Mouse (Mus musculus) heart, embryonic 15.5 days (tissue): ENCODE data around the gene Krtap3-3. TPM values are rescaled to one million over a fixed set of nuclear protein-coding genes. Genes with fewer than 3 reads are reported as not detected.
A peak's percentile ranks its signal among the peaks of the same experiment; 100 is the strongest.
"Not testable (repeated sequence)": the region's sequence is repeated elsewhere in the genome, so short reads cannot be mapped to it uniquely, and the experiment has no call there.

Source experiments
- ATAC-seq: fragments of 200-750 bp; cut with Nextera tagmentation; replicated peaks from 2 replicates; pipeline ENCODE4 v1.8.0; 2017; ENCODE audit warnings: low read depth, moderate TSS enrichment; ENCODE audit not compliant: insufficient number of reproducible peaks, insufficient read depth, low FRiP score
- H3K27ac ChIP-seq: fragments of 300-500 bp; sonication (generic); 2 replicates; pipeline ENCODE4 v1.5.1; 2015; ENCODE audit warnings: mild to moderate bottlenecking, inconsistent platforms
- H3K27me3 ChIP-seq: fragments of 300-500 bp; sonication (generic); 2 replicates; pipeline ENCODE4 v1.6.1; 2015; ENCODE audit warnings: inconsistent platforms
- H3K36me3 ChIP-seq: fragments of 300-500 bp; sonication (generic); 2 replicates; pipeline ENCODE4 v1.6.1; 2015; ENCODE audit warnings: mild to moderate bottlenecking, inconsistent platforms
- H3K4me1 ChIP-seq: fragments of 300-500 bp; sonication (generic); replicated peaks from 2 replicates; pipeline ENCODE4 v1.6.1; 2015; ENCODE audit warnings: inconsistent platforms
- H3K4me2 ChIP-seq: fragments of 300-500 bp; sonication (generic); 2 replicates; pipeline ENCODE4 v1.6.1; 2015; ENCODE audit warnings: inconsistent platforms, mild to moderate bottlenecking, moderate library complexity
- H3K4me3 ChIP-seq: fragments of 300-500 bp; sonication (generic); 2 replicates; pipeline ENCODE4 v1.5.1; 2015; ENCODE audit warnings: mild to moderate bottlenecking, inconsistent platforms
- H3K9ac ChIP-seq: fragments of 300-500 bp; sonication (generic); 2 replicates; pipeline ENCODE4 v1.6.1; 2015; ENCODE audit warnings: mild to moderate bottlenecking, inconsistent platforms
- H3K9me3 ChIP-seq: fragments of 300-500 bp; sonication (generic); replicated peaks from 2 replicates; pipeline ENCODE4 v1.6.1; 2016; ENCODE audit warnings: inconsistent platforms
- WGBS: fragments of 180-500 bp; shearing (Covaris S2); methylation state at CpG from one replicate; pipeline ENCODE4 v1.1.7; 2015; ENCODE audit warnings: mixed read lengths; 5-methylcytosine and 5-hydroxymethylcytosine counted together
- polyA plus RNA-seq: library from polyadenylated mRNA; unstranded; fragments of >200 nt; fragmentation: Nextera tagmentation; extraction: Ambion mirVana; gene quantifications from 2 replicates; pipeline ENCODE4 v1.2.1, GENCODE M21; 2015

Krtap3-3 gene
- polyA plus RNA-seq = not detected in 2 replicates

GRCm38 (mm10) chr11:99550765-99551164 is at the start of gene Krtap3-3:
Gene Krtap3-3 (minus strand): TSS chr11:99550865.
- no peak within 1 kb of the TSS for H3K4me3 ChIP-seq
- H3K9me3 ChIP-seq = no peaks in the 10 kb centered on the region
- H3K9ac ChIP-seq = no peak within 1 kb of the TSS
- no peak for ATAC-seq
- no peaks in the 10 kb centered on the region for H3K4me1 ChIP-seq
- no peak within 1 kb of the TSS for H3K27ac ChIP-seq
- H3K4me2 ChIP-seq = no peak within 1 kb of the TSS
- WGBS = 42% methylated on average over 4 of the region's 4 CpGs
- H3K36me3 ChIP-seq = no peaks in the 10 kb centered on the region
- no peaks in the 10 kb centered on the region for H3K27me3 ChIP-seq

GRCm38 (mm10) chr11:99597742-99598141 is 47.1 kb upstream of the Krtap3-3 start, which contains the start of gene Krtap9-3:
Gene Krtap9-3 (minus strand): TSS chr11:99598105.
- H3K27me3 ChIP-seq, ATAC-seq, H3K27ac ChIP-seq, H3K4me3 ChIP-seq, H3K4me1 ChIP-seq, H3K36me3 ChIP-seq, H3K4me2 ChIP-seq, H3K9ac ChIP-seq, H3K9me3 ChIP-seq: not testable (repeated sequence)
- WGBS = 81% methylated on average over 6 of the region's 6 CpGs

- Histone ChIP-seq H3K27me3 (0 out of 2 replicates have a peak, but pooled peaks cover 3% of the 10 kb centered on the region), H3K27ac (no peak within 1 kb of the TSS), H3K4me3 (no peak within 1 kb of the TSS), H3K4me1 (no peaks in the 10 kb centered on the region), H3K36me3 (no peaks in the 10 kb centered on the region), H3K4me2 (no peak within 1 kb of the TSS), H3K9me3 (no peaks in the 10 kb centered on the region), H3K9ac (no peak within 1 kb of the TSS)
- WGBS = 74% methylated on average over 6 of the region's 6 CpGs
- ATAC-seq = no peak
Observed at GRCm38 (mm10) chr11:99590981-99591380, 40.3 kb upstream of the Krtap3-3 start, which contains the start of gene Krtap1-3. Gene Krtap1-3 (minus strand): TSS chr11:99591339.

GRCm38 (mm10) chr11:99585096-99585495 is 34.4 kb upstream of the Krtap3-3 start:
- H3K27ac ChIP-seq = no peak overlapping the region
- no peak overlapping the region for H3K4me2 ChIP-seq
- H3K4me3 ChIP-seq = no peak overlapping the region
- no peaks in the 10 kb centered on the region for H3K9me3 ChIP-seq
- no peak overlapping the region for H3K9ac ChIP-seq
- no peak for ATAC-seq
- H3K36me3 ChIP-seq = no peaks in the 10 kb centered on the region
- no peaks in the 10 kb centered on the region for H3K4me1 ChIP-seq
- WGBS = 73% methylated on average over 7 of the region's 7 CpGs
- no peaks in the 10 kb centered on the region for H3K27me3 ChIP-seq

- no peak for ATAC-seq
- Histone ChIP-seq H3K4me2 (no peak within 1 kb of the TSS), H3K36me3 (no peaks in the 10 kb centered on the region), H3K4me1 (no peaks in the 10 kb centered on the region), H3K27ac (no peak within 1 kb of the TSS), H3K27me3 (no peaks in the 10 kb centered on the region), H3K4me3 (no peak within 1 kb of the TSS), H3K9ac (no peak within 1 kb of the TSS), H3K9me3 (no peaks in the 10 kb centered on the region)
- 81% methylated on average over 5 of the region's 5 CpGs for WGBS
Observed at GRCm38 (mm10) chr11:99583245-99583704, 32.6 kb upstream of the Krtap3-3 start, which contains the start of gene Krtap1-4. Gene Krtap1-4 (minus strand): TSS chr11:99583654.

- Histone ChIP-seq H3K36me3 (no peaks in the 10 kb centered on the region), H3K27me3 (no peaks in the 10 kb centered on the region), H3K27ac (no peak overlapping the region), H3K9me3 (no peaks in the 10 kb centered on the region), H3K9ac (no peak overlapping the region), H3K4me1 (no peaks in the 10 kb centered on the region), H3K4me3 (no peak overlapping the region), H3K4me2 (no peak overlapping the region)
- WGBS = 69% methylated on average over 6 of the region's 6 CpGs
- ATAC-seq = no peak
Observed at GRCm38 (mm10) chr11:99581564-99581963, 30.9 kb upstream of the Krtap3-3 start.

GRCm38 (mm10) chr11:99581051-99581450 is 30.4 kb upstream of the Krtap3-3 start:
- Histone ChIP-seq H3K4me3 (no peak overlapping the region), H3K9me3 (no peaks in the 10 kb centered on the region), H3K4me2 (no peak overlapping the region), H3K27me3 (no peaks in the 10 kb centered on the region), H3K36me3 (no peaks in the 10 kb centered on the region), H3K27ac (no peak overlapping the region), H3K9ac (no peak overlapping the region), H3K4me1 (no peaks in the 10 kb centered on the region)
- no peak for ATAC-seq
- 81% methylated on average over 5 of the region's 5 CpGs for WGBS

GRCm38 (mm10) chr11:99580636-99581035 is 30.0 kb upstream of the Krtap3-3 start, which contains the start of gene Krtap1-5:
Gene Krtap1-5 (minus strand): TSS chr11:99581016.
- no peak for ATAC-seq
- Histone ChIP-seq H3K9ac (no peak within 1 kb of the TSS), H3K27me3 (no peaks in the 10 kb centered on the region), H3K27ac (no peak within 1 kb of the TSS), H3K9me3 (no peaks in the 10 kb centered on the region), H3K4me2 (no peak within 1 kb of the TSS), H3K4me1 (no peaks in the 10 kb centered on the region), H3K36me3 (no peaks in the 10 kb centered on the region), H3K4me3 (no peak within 1 kb of the TSS)
- WGBS = 84% methylated on average over 6 of the region's 6 CpGs

GRCm38 (mm10) chr11:99574106-99574505 is 23.4 kb upstream of the Krtap3-3 start:
- H3K4me1 ChIP-seq = no peaks in the 10 kb centered on the region
- no peak overlapping the region for H3K4me3 ChIP-seq
- H3K9ac ChIP-seq = no peak overlapping the region
- H3K36me3 ChIP-seq = no peaks in the 10 kb centered on the region
- no peaks in the 10 kb centered on the region for H3K9me3 ChIP-seq
- 3% methylated on average over 7 of the region's 7 CpGs for WGBS
- H3K27me3 ChIP-seq = no peaks in the 10 kb centered on the region
- H3K27ac ChIP-seq = no peak overlapping the region
- ATAC-seq = no peak
- peak overlapping the region; percentile 45 for H3K4me2 ChIP-seq

GRCm38 (mm10) chr11:99573164-99573563 is 22.5 kb upstream of the Krtap3-3 start:
- WGBS = 60% methylated on average over 4 of the region's 4 CpGs
- H3K36me3 ChIP-seq = no peaks in the 10 kb centered on the region
- ATAC-seq = no peak
- no peak overlapping the region for H3K9ac ChIP-seq
- H3K27me3 ChIP-seq = no peaks in the 10 kb centered on the region
- no peak overlapping the region for H3K4me2 ChIP-seq
- H3K27ac ChIP-seq = no peak overlapping the region
- no peaks in the 10 kb centered on the region for H3K4me1 ChIP-seq
- no peak overlapping the region for H3K4me3 ChIP-seq
- no peaks in the 10 kb centered on the region for H3K9me3 ChIP-seq

GRCm38 (mm10) chr11:99566530-99566929 is 15.9 kb upstream of the Krtap3-3 start, which contains the start of gene Krtap3-1:
Gene Krtap3-1 (minus strand): TSS chr11:99566630.
- no peak within 1 kb of the TSS for H3K9ac ChIP-seq
- ATAC-seq = no peak
- no peaks in the 10 kb centered on the region for H3K36me3 ChIP-seq
- no peak within 1 kb of the TSS for H3K4me2 ChIP-seq
- H3K9me3 ChIP-seq = no peaks in the 10 kb centered on the region
- H3K27ac ChIP-seq = no peak within 1 kb of the TSS
- 88% methylated on average over 7 of the region's 7 CpGs for WGBS
- no peak within 1 kb of the TSS for H3K4me3 ChIP-seq
- H3K27me3 ChIP-seq = no peaks in the 10 kb centered on the region
- no peaks in the 10 kb centered on the region for H3K4me1 ChIP-seq

- 72% methylated on average over 6 of the region's 6 CpGs for WGBS
- Histone ChIP-seq H3K36me3 (no peaks in the 10 kb centered on the region), H3K27ac (no peak overlapping the region), H3K4me2 (no peak overlapping the region), H3K4me3 (no peak overlapping the region), H3K9me3 (no peaks in the 10 kb centered on the region), H3K9ac (no peak overlapping the region), H3K27me3 (no peaks in the 10 kb centered on the region), H3K4me1 (no peaks in the 10 kb centered on the region)
- no peak for ATAC-seq
Observed at GRCm38 (mm10) chr11:99562580-99562979, 11.9 kb upstream of the Krtap3-3 start.
